Mouse (Mus musculus): ENCODE results near the gene Gm49353.

GRCm38 (mm10) chr10:29198642-29199041 is at the start of gene Gm49353:
- TF ChIP-seq CTCF (conservative IDR thresholded peaks at IDR 0.05; ENCODE audit: low read length) (no peak), POU5F1 (IDR thresholded peaks at IDR 0.05; ENCODE audit: borderline replicate concordance, low read length) (no peak), NANOG (IDR thresholded peaks at IDR 0.05; ENCODE audit: borderline replicate concordance, low read length) (no peak)
